Mouse (Mus musculus) c-Kit-positive CD71-positive TER-119-negative erythroid progenitor cells, embryonic 14.5 days (primary cell): ENCODE measurements at regions not wholly inside any gene's neighbourhood (a gene's known extent, or its start where the extent isn't known, plus 50 kb on each side); places are given as distances from the start of the nearest gene placed in this dataset.
A peak's percentile ranks its signal among the peaks of the same experiment; 100 is the strongest.

Source experiments
- DNase-seq: peaks from one replicate; pipeline ENCODE4 v3.0.0-alpha.2; 2013; ENCODE audit warnings: low read depth

DNA sequence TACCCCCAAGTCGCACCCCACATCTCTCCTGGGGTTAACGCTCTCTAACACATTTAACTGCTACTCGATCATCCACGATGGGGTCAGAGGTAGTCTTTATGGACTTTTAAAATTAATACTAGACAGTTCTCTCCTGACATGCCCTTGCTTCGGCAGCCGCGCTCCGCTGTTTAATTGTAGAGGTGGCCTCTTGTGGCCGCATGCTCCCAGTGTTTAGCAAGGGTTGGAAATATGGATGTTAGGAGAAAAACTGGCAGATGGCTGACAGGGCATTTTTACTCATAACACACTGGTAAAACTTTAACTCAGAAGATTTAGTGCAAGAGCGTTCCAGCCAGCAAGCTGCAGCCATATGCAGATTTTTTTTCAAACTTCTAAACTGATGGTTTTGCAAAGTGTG is 242.7 kb downstream of the Tshz3 start:
- no peak for DNase-seq

DNA sequence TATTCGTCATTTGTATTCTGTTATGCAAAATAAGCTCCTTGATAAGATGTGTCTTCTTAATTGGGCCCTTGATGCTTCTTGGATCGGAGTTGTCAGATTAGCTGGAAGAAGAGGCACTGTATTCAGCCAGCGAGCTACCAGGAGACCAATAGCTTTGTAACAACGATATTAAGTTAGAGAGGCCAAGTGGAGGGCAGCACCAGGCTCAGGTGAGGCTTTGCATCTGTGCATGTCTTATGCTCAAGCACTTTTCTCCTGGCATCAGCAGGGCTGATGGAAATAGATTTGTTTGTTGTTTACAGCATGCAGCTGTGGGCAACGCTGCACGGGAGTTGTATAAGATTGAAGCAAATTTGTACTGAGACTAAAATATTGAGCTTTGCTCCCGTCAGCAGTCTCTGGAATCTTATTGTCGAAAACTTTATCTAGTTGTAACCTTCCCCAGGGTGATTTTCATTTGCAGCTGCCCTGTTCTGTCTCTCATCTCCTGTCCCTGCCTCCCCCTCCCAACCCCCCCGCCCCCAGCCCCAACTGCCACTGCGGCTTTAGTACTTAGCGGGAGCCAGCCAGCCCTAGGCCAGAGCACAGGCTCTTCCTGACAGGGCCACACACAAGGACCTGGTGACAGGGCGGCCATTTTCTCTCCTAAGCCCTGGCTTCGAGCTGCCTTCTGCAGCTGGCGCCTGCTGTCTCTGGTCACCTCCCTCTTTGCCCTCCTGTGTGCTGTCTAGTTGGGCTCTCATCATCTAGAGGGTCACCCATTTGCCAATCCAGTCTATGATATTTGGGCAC is 247.3 kb downstream of the Tshz3 start:
- DNase-seq = no peak

DNA sequence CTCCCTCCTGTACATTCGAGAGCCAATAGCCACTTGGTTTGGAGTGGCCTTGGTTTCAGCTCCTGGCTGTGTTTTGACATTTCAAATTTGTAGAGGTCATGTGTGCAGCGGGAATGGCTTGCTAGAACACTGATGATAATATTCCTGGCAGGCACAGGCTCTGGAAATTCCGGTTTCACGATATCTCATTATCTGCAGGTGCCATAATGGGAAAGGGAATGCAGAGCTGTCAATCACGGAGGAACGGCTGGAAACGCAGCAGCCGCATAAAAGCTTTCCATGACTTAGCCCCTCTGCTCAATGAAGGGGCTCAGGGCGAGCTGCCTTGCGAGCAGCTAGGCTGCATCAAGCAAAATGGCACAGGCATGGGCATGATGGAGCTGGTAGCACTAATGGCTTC is 251.6 kb downstream of the Tshz3 start:
- DNase-seq = no peak

GRCm38 (mm10) chr7:36955376-36955775 is 257.5 kb downstream of the Tshz3 start:
- no peak for DNase-seq

- no peak for DNase-seq
Observed at GRCm38 (mm10) chr7:36958255-36958654, 260.3 kb downstream of the Tshz3 start.

GRCm38 (mm10) chr7:36971772-36972171 is 273.9 kb downstream of the Tshz3 start:
- no peak for DNase-seq

- no peak for DNase-seq
Observed at GRCm38 (mm10) chr7:36973654-36974320, 275.9 kb downstream of the Tshz3 start.

DNA sequence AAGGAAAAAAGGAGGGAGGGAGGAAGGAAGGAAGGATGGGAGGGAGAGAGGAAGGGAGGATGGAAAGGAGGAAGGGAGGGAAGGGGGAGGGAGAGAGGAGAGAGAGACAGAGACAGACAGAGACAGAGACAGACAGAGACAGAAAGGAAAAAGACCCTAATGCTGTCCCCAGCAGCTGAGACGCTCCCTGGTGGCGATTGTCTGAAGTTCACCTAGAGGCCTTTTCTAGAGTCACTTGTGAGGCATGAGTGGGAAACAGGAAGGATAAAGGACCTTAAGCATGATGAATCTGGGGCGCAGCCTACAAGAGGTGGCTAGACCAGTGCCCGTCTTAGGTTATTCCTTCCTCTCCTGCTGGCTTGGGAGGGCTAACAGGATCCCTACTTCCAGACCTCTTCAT is 276.7 kb downstream of the Tshz3 start:
- no peak for DNase-seq

- DNase-seq = no peak
Observed at GRCm38 (mm10) chr7:36975475-36975874, 277.6 kb downstream of the Tshz3 start.

GRCm38 (mm10) chr7:36977819-36978218 is 279.9 kb downstream of the Tshz3 start:
- no peak for DNase-seq

GRCm38 (mm10) chr7:36989380-36989779 is 291.5 kb downstream of the Tshz3 start:
- DNase-seq = no peak

DNA sequence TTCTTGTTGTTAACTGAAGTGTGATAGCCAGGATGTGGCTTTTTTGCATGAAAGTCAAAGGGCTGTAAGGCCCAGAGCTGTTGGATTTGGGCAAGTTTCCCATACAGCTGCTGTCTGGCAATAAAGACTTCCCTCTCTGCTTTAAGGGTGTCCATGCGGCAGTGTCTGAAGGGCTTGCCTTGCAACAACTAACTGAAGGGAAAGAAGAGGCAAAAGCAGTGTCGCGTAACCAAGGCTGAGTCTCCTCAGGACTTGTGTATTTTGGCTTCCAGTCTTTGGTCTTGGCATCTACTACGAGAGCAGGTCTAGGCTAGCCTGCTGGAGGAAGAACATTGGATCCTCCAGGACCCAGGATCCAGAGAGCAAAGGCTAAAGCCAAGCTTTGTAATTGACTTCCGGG is 306.7 kb downstream of the Tshz3 start:
- no peak for DNase-seq

GRCm38 (mm10) chr7:37005701-37006100 is 307.8 kb downstream of the Tshz3 start:
- DNase-seq = no peak

- DNase-seq = no peak
Observed at GRCm38 (mm10) chr7:37006921-37007320, 309.0 kb downstream of the Tshz3 start.

GRCm38 (mm10) chr7:37011180-37011754 is 313.3 kb downstream of the Tshz3 start:
- DNase-seq = no peak

DNA sequence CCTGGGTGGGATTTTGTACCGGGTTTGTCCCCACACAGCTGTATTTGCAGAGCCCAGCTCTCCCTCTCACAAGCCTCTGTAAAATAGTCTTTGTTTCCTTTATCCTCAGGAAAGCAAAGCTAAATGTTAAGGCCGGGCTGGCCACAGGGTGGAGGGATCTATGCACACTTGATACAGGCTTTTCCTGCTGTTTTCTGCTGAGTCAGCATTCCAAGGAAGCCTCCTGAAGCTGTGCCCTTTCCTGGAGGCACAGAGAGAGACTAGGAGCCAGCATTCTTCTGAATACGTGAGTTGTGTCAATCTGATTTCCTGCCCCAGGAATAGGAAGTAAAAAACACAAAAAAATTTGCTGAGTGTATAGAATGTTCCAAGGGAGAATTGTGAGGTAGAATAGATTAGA is 322.2 kb downstream of the Tshz3 start:
- DNase-seq = no peak

DNA sequence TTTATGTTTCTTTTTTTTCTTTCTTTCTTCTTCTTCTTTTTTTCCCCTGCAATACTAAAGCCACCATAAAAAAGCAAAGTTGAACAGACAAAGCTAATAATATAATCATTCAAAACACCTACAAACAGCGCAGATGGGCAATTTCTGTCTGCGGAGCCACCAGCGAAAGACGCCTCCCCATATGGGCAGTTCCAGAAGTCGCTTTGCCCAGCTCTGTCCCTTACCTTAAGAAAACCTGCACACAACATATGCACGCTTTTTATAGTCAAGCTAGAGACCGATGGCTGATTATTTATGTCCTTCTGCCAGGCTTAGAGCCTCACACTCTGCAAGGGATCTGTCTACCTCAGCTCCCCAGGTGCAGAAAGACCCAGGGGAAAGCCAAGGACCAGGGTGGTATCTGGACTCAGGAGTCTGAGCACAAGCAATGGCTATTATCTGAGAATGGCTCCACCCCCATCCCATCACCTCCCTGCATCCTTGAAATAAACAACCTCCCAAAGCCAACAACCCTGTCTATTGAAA is 326.6 kb downstream of the Tshz3 start:
- DNase-seq = no peak

DNA sequence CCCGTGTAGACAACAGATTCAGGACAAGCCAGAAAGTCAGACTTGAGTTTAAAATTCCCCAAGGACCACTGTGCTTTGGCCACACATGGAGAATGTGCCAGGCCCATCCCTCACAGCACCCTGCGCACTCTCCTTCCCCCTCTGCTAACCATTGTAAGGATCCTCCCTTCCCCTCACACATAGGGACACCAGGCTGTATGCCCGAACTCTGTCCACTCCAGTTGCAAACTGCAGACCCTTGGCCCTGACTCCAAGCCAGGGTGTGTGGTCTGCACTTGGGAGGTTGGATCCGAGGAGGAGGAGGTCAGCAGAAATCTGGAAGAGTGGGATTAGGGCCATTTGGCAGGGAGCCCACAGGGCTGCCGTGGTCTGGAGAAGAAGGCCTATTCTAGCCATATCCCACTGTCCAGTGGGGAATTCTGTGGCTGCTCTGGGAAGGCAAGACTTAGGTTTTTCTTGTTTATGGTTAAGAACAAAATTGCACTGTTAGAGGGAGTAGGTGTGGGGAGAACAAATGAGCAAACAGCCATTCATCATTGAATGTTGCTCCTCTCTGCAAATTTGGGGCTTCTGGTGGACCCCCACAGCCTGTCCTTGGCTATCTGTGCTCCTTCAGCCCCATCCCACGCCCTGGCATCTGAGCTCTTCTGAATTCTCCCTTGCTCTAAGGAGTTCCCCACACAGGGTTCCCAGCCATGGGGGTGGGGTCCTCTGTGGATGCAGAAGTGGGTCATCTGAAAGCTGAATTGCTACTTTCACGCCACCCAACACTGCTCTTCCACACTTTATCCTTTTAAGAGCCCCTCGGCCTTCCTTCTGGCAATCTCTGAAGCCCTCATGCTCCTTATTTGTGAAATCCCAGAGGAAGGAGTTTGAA is 366.9 kb downstream of the Tshz3 start:
- DNase-seq = no peak

GRCm38 (mm10) chr7:37077698-37078097 is 379.8 kb downstream of the Tshz3 start:
- no peak for DNase-seq

DNA sequence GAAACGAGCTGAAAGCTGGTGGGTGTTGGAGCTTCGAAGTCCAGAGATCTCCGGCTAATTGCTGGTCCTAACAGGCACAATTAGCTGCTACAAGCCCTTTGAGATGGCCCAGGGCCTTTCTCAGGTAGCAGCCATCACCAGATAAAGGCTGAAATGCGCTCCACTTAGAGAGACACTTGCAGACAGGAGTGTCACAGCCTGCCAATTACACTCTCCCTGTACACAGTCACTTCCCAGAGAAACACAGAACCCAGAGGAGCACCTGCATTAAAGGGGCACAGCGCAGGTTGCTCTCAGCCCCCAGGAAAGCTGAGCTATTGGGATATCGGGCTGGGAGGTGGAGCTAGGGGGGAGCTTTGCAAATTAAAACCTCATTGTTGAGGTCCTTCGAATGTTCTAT is 380.2 kb downstream of the Tshz3 start:
- DNase-seq = no peak

- DNase-seq = no peak
Observed at GRCm38 (mm10) chr7:37089726-37090125, 391.8 kb downstream of the Tshz3 start.

GRCm38 (mm10) chr7:37092572-37092971 is 394.7 kb downstream of the Tshz3 start:
- DNase-seq = peak; percentile 59
